Mouse (Mus musculus): ENCODE data around the gene Sema3c.

DNA sequence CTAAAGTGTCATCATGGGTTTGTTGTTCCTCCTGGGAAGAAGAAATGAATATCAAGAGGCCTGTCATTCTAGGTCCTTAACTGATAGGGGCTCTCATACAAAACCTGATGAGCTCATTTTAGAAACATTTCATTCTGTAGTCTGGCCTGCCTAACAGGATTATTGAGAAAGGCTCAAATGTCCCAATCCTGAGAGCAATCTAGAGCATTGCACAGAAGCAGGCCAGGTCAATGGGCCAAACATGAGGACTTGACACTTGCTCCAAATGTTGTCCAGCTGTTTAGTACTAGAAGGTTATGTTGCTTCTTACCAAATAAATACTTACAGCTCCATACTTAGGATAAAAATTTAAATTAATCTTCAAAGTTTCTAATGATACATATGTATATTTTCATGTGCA, 97.3 kb downstream of the Sema3c start:
- TF ChIP-seq POLR2A (IDR thresholded peaks at IDR 0.05; ENCODE audit: insufficient read depth, low read depth, low read length) (no peak), CTCF (IDR thresholded peaks at IDR 0.05; ENCODE audit: insufficient read depth, low read depth, low read length) (no peak)

All from olfactory bulb, adult 2 months (tissue).